Mouse (Mus musculus): ENCODE measurements at regions not wholly inside any gene's neighbourhood (a gene's known extent, or its start where the extent isn't known, plus 50 kb on each side); places are given as distances from the start of the nearest gene placed in this dataset.

GRCm38 (mm10) chr17:68176611-68177165 is 96.9 kb upstream of the L3mbtl4 start:
- WGBS = 53% methylated on average over 9 of the region's 9 CpGs
- TF ChIP-seq POLR2A (IDR thresholded peaks at IDR 0.05; ENCODE audit: insufficient read depth, low read depth, low read length) = no peak
- TF ChIP-seq CTCF (IDR thresholded peaks at IDR 0.05; ENCODE audit: insufficient read depth, low read depth, low read length) = no peak

GRCm38 (mm10) chr17:68177835-68178234 is 95.8 kb upstream of the L3mbtl4 start:
- WGBS = 18% methylated on average over 2 of the region's 2 CpGs
- Histone ChIP-seq H3K27ac (ENCODE audit: insufficient read depth, low read depth, low read length) (no peak overlapping the region), H3K4me3 (ENCODE audit: insufficient read depth, low read depth, low read length) (no peak overlapping the region), H3K4me1 (ENCODE audit: control insufficient read depth, insufficient read depth, low read length) (peaks cover 2% of the 10 kb centered on the region; the same call in 1 of the 2 replicates)
- no peak for TF ChIP-seq POLR2A (IDR thresholded peaks at IDR 0.05; ENCODE audit: insufficient read depth, low read depth, low read length)
- TF ChIP-seq CTCF (IDR thresholded peaks at IDR 0.05; ENCODE audit: insufficient read depth, low read depth, low read length) = no peak

More at GRCm38 (mm10) chr17:68176611-68177165, 96.9 kb upstream of the L3mbtl4 start:
- no peak overlapping the region for H3K4me3 ChIP-seq (ENCODE audit: insufficient read depth, low read depth, low read length)
- H3K27ac ChIP-seq (ENCODE audit: insufficient read depth, low read depth, low read length) = no peak overlapping the region
- peaks cover 2% of the 10 kb centered on the region; the same call in 1 of the 2 replicates for H3K4me1 ChIP-seq (ENCODE audit: control insufficient read depth, insufficient read depth, low read length)

DNA sequence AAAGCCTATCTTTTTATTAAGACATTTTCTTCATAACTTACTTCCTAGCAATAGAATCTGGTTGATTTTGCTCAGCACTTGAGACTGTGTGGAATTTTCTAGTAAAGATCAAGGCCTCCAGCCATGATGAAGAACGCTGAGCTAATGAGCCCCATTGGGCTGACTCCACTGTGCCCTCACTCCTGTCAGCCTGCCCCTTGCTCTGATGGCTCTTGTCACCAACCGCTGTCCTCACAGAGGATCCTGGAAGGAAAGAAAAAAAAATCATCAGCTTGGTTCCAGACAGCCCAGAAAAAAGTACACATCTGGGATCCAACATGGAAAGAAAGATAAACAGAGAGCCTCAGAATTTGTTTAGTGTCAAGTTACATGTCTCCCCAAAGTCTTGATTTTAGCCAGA is 88.2 kb upstream of the L3mbtl4 start:
- Histone ChIP-seq H3K4me1 (ENCODE audit: control insufficient read depth, insufficient read depth, low read length) (no peaks in the 10 kb centered on the region; the same call in 1 of the 2 replicates), H3K27ac (ENCODE audit: insufficient read depth, low read depth, low read length) (no peak overlapping the region), H3K4me3 (ENCODE audit: insufficient read depth, low read depth, low read length) (no peak overlapping the region)
- WGBS = 82% methylated on average over 2 of the region's 2 CpGs
- TF ChIP-seq CTCF (IDR thresholded peaks at IDR 0.05; ENCODE audit: insufficient read depth, low read depth, low read length) (no peak), POLR2A (IDR thresholded peaks at IDR 0.05; ENCODE audit: insufficient read depth, low read depth, low read length) (no peak)

DNA sequence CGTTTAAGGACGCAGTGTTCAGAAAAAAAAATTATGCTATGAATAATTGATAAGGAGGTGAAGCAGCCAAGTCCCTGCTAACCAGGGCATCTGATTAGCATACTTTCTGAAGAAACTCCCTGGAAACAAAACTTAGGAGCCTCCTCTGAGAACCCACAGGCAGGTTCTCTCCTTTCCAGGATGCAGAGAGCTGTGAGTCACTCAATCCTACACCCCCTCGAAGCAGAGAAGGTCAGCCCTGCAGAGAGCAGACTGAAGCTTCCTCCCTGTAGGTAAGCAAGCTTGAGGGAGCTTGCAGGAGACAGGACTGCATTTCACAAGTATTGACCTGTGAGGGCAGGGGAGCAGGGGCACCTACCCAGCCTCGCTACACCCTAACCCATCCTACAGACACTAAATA is 83.7 kb upstream of the L3mbtl4 start:
- H3K4me3 ChIP-seq (ENCODE audit: insufficient read depth, low read depth, low read length) = no peak overlapping the region
- TF ChIP-seq POLR2A (IDR thresholded peaks at IDR 0.05; ENCODE audit: insufficient read depth, low read depth, low read length) (no peak), CTCF (IDR thresholded peaks at IDR 0.05; ENCODE audit: insufficient read depth, low read depth, low read length) (no peak)
- 63% methylated on average over 4 of the region's 4 CpGs for WGBS

DNA sequence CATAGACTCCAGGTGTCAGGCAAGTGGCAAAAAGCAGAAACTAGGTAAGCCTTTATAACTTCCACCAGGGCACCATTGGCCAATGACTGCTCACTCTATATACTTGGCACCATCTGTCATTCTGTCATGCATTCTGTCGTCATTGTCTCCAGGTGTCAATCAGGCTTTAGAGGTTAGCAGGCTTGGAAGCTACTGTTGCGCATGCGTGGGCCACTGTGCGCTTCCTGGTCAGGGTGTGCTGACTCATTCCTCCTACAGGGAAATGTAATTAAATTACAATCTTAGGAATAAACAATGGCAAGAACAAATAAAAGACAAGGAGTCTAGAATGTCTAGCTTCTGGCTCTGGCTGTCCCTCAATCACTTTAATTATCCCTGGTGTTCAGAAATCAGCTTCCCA is 68.1 kb upstream of the L3mbtl4 start:
- WGBS = 77% methylated on average over 4 of the region's 4 CpGs
- Histone ChIP-seq H3K27ac (ENCODE audit: insufficient read depth, low read depth, low read length) (no peak overlapping the region), H3K4me1 (ENCODE audit: control insufficient read depth, insufficient read depth, low read length) (no peaks in the 10 kb centered on the region), H3K4me3 (ENCODE audit: insufficient read depth, low read depth, low read length) (no peak overlapping the region)
- TF ChIP-seq POLR2A (IDR thresholded peaks at IDR 0.05; ENCODE audit: insufficient read depth, low read depth, low read length) (no peak), CTCF (IDR thresholded peaks at IDR 0.05; ENCODE audit: insufficient read depth, low read depth, low read length) (no peak)

More for the DNA sequence above, 83.7 kb upstream of the L3mbtl4 start:
- H3K4me1 ChIP-seq (ENCODE audit: control insufficient read depth, insufficient read depth, low read length) = no peaks in the 10 kb centered on the region; the same call in 1 of the 2 replicates
- no peak overlapping the region for H3K27ac ChIP-seq (ENCODE audit: insufficient read depth, low read depth, low read length)

DNA sequence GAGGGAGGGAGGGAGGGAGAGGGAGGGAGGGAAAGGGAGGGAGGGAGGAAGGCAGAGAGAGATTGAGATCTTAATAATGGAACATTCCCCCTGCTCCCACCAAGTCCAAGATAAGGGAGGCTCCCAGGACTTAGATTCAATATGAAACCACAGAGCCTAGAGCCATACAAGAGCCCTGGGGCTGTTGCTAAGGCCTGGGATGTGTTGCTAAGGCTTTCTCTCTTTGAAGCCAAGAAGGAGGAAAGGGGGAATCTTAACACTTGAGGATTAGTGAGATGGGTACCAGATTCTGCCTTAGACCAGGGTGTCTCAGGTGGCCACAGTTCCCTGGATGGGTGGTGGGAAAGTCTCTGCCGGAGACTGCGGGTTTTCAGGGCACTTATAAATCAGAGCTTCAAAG is 64.8 kb upstream of the L3mbtl4 start:
- Histone ChIP-seq H3K27ac (ENCODE audit: insufficient read depth, low read depth, low read length) (no peak overlapping the region), H3K4me1 (ENCODE audit: control insufficient read depth, insufficient read depth, low read length) (no peaks in the 10 kb centered on the region), H3K4me3 (ENCODE audit: insufficient read depth, low read depth, low read length) (no peak overlapping the region)
- 74% methylated on average over 2 of the region's 2 CpGs for WGBS
- TF ChIP-seq POLR2A (IDR thresholded peaks at IDR 0.05; ENCODE audit: insufficient read depth, low read depth, low read length) (no peak), CTCF (IDR thresholded peaks at IDR 0.05; ENCODE audit: insufficient read depth, low read depth, low read length) (no peak)

- no peak overlapping the region for H3K4me3 ChIP-seq (ENCODE audit: insufficient read depth, low read depth, low read length)
Observed at GRCm38 (mm10) chr17:68210313-68211254, 63.0 kb upstream of the L3mbtl4 start.

DNA sequence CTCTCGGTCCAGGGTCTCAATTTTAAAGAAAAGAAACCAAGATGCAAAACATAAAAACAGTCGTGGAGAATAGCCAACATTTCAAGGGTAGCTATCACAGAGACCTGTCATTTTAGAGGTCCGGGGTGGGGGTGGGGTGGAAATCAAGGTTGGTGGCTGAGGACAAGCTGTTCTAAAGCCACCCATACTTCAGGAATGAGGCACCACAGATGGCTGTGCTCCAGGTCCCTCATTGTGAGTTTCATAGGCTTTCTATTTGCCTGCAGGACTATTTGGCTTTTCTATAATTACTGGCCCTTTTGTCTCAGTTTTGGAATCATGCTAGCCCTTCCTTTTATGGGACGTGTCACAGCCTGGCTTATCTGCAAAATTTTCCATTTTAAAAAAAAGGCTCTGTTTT is 55.4 kb upstream of the L3mbtl4 start:
- no peak for TF ChIP-seq CTCF (IDR thresholded peaks at IDR 0.05; ENCODE audit: insufficient read depth, low read depth, low read length)
- no peak for TF ChIP-seq POLR2A (IDR thresholded peaks at IDR 0.05; ENCODE audit: insufficient read depth, low read depth, low read length)
- Histone ChIP-seq H3K4me1 (ENCODE audit: control insufficient read depth, insufficient read depth, low read length) (no peaks in the 10 kb centered on the region), H3K27ac (ENCODE audit: insufficient read depth, low read depth, low read length) (no peak overlapping the region), H3K4me3 (ENCODE audit: insufficient read depth, low read depth, low read length) (no peak overlapping the region)
- WGBS = 36% methylated on average over 4 of the region's 4 CpGs

More at GRCm38 (mm10) chr17:68210313-68211254, 63.0 kb upstream of the L3mbtl4 start:
- Histone ChIP-seq H3K4me1 (ENCODE audit: control insufficient read depth, insufficient read depth, low read length) (no peaks in the 10 kb centered on the region), H3K27ac (ENCODE audit: insufficient read depth, low read depth, low read length) (no peak overlapping the region)
- 21% methylated on average over 14 of the region's 14 CpGs for WGBS
- TF ChIP-seq POLR2A (IDR thresholded peaks at IDR 0.05; ENCODE audit: insufficient read depth, low read depth, low read length) (no peak), CTCF (IDR thresholded peaks at IDR 0.05; ENCODE audit: insufficient read depth, low read depth, low read length) (no peak)

- no peak overlapping the region for H3K4me3 ChIP-seq (ENCODE audit: insufficient read depth, low read depth, low read length)
- no peaks in the 10 kb centered on the region for H3K4me1 ChIP-seq (ENCODE audit: control insufficient read depth, insufficient read depth, low read length)
- TF ChIP-seq POLR2A (IDR thresholded peaks at IDR 0.05; ENCODE audit: insufficient read depth, low read depth, low read length) (no peak), CTCF (IDR thresholded peaks at IDR 0.05; ENCODE audit: insufficient read depth, low read depth, low read length) (no peak)
- H3K27ac ChIP-seq (ENCODE audit: insufficient read depth, low read depth, low read length) = no peak overlapping the region
- WGBS = 88% methylated on average over 3 of the region's 3 CpGs
Observed at GRCm38 (mm10) chr17:68223170-68223569, 50.4 kb upstream of the L3mbtl4 start.

All from olfactory bulb, adult 2 months (tissue).